Mouse (Mus musculus) CH12F3 (cell line): ENCODE results near the gene Tsc22d1.

ENCODE experiments used
- in situ Hi-C: fragments of 300-500 bp; cut with MboI; formaldehyde crosslinking; loops from 2 replicates; pipeline ENCODE4 v1.14.3; 2020; ENCODE audit warnings: low sequenced_read_pairs

Tsc22d1 gene

DNA sequence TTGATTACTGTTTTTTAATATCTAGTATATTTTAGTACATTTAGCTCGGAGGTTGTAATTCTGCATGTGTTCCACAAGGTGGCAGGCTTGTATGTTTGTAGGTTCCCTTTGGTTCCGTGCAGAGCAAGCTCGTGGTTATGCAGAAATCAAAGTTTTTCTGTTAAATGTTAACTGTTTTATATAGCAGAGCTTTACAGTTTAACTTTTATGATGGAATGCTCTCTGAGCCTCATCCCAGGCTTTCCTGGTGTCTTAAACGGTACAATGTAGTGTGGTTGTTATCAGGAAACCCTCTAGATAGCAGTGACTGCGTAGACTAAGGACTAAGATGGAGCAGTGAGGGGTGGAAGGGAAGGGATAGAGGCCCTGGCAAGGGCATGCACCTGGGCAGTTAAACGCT, 65.1 kb downstream of the Tsc22d1 start:
- in situ Hi-C loops, result loop anchor here (10.0 kb wide), 2 partner anchors 345 to 585 kb away; no protein-coding TSS in a partner anchor

DNA sequence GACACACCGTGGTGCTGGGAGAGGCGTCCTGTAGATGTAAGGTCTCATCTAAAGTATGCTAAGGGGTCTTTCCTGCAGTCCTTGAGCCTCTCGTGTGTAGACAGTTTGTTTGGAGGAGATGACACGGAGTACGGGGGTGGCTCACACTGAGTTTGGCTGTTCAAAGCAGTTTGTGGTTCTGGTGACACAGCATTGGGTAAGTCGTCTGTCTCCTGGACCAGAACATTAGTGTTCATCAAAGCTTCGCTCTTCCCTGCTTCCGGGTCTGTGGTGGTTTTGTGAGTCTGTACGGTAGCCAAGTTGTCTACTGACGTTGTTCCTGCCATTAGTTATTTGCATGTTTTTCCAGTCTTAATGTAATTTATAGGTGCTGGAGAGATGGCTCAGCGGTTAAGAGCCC, 65.7 kb downstream of the Tsc22d1 start:
- in situ Hi-C loops, result no loop called here

DNA sequence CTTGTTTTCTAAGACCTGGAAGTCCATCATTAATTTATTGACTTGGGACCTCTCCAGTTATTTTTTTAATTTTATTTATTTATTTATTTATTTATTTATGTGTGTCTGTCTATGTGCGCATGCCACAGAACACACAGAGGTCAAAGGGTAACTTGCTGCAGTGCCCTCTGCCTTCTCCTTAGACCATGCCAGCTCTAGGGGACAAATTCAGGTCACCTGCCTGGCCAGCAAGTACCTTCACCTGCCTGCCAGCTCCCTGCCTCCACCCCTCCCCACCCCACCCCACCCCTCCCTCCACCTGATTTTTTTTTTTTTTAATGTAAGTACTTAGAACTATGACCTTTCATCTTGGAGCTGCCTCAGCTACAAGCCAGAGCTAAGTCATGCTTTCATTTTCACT, 68.9 kb downstream of the Tsc22d1 start:
- in situ Hi-C loops, result no loop called here

DNA sequence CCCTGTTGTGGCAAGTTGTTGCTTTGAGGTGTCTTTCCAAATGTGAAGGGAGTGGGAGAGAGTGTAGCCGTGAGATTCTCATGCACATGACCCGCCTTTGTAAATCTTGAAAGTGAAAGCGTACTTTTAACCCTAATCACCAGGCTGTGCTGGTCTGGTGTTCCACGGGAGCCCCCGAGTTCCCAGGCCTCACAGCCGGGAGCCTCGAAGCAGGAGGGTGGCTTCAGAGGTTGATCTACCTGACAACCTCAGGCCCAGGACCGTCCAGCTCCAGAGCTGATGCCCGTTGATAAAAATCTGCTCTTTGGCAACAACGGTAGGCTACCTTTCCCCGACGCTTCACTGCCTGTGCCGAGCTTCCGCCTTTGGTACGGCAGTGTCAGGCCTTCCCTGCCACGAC, 72.8 kb downstream of the Tsc22d1 start:
- in situ Hi-C loops, result no loop called here

DNA sequence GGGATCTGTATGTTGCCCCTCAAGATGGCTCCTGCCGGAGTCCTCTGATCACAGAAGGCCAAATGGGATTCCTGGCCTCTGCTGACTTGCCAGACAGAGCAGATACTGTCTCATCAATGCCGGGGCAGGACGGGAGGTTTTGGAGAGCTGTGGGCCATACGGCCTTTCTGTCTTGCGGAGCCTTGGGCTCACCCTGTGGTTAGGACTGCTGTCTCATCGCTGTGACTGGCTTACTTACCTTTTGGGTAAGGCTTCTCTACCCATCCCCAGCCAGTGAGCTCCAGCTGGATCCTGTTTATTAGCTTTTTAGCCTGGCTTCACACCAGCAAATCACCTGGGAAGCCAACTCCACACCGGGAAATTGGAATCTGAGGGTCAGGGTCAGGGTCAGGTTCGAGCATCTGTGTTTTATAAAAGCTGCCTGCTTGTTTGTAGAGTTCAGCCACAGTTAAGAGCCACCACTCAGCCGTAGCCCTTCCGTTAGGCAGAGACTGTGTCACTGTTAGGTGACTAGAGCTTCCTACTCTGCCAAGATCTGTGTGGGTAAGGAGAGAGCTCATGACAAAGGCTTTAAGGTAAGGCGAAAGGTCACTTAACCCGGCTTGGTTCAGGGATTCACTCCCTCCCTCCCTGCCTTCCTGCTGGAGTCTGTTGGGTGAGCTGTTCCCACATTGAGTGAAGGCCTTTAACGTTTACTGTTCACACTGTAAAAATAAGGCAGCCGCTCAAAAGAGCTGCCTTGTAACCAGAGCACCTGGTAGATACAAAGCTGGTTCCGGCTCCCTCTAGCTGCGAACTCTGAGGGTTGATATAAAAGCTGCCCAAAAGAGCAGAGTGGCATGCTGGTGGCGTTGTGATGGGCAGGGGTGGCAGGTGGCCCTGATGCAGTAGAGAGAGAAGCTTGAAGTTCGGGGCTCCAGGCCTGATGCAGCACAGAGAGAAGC, 73.6 kb downstream of the Tsc22d1 start:
- in situ Hi-C loops, result no loop called here

DNA sequence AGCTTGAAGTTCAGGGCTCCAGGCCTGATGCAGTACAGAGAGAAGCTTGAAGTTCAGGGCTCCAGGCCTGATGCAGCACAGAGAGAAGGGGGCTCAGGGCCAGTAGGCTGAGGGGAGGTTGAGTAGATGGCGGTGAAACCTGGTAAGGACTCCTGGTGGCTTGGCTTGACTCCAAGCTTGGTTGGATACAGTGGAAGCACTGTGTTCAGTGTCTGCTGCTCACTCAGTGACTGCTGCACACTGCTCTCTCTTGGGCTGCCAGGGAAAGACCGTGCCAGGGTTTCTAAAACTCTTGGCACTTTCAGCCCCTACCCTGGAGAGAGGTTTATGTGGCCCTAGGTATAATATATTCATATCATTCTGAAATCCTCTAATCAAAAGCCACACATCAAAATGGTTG, 74.4 kb downstream of the Tsc22d1 start:
- in situ Hi-C loops, result no loop called here

DNA sequence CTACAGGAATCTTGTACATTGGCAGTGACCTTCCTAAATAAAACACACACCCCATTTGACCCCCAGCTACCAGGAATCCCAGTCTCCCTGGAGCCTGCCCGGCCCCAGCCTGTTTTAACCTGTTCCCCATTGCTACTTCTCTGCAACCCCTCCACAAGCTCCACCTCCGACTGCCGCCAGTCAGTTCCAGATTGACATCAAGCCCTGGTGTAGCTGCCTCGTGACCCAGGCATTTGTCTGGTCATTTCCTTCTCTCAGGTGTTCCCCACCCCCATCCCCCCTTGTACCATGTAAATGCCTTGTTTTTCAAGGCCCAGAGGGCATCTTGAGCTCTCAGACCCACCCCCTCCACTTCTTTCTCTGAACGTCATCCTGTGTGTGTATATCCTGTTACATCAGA, 80.3 kb downstream of the Tsc22d1 start:
- in situ Hi-C loops, result no loop called here

DNA sequence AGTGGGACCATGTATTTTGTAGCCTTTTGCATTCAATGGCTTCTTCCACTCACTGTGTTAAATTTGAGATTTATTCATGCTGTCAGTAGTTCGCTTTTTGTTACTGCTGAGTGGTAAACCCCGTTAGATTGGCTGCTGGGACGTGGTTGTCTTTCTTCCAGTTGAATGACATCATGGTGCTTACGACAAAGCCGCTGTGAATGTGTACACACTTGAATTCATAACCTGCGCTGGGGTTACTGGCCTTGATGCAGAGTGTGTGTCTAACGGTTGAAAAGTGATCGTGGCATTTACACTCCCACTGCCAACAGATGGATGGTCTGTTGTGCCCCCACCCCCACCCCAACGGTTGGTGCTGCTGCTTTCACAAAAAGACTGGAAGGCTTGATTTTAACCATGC, 82.4 kb downstream of the Tsc22d1 start:
- in situ Hi-C loops, result no loop called here

DNA sequence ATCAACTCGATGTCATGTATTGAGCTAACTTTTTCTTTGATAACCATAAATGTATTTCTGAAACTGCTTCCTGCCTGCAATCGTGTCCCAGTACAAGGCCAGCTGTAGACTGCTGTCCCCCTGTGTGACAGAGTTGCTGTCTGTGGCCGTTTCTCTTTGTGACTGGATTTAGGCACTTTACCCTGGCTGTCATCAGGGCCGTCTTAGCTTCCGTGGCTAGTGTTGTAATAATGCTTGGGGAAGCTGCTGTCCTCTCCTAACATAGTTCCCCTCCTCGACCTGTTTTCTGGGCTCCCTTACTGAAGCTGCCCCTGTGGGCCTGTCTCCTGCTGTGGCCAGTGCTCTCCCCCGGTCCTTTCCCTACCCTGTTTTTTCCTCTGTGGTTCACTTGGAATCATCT, 83.4 kb downstream of the Tsc22d1 start:
- in situ Hi-C loops, result no loop called here

DNA sequence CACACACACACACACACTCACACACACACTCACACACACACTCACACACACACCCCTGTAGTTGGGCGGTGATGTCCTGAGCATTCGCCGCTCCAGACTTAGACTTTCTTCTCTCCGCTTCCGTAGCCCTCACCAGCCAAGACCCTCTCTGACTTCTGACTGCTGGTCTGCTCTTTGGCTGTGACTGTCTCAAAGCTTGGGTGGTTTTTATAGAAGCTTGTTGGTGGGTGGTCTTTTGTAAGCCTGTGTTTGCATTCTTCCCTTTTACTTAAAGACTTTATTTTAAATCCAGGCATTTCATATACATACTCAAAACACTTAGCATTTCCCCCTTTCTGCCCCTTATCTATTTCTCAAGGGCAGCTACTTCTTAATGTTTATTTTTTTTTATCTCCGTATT, 84.7 kb downstream of the Tsc22d1 start:
- in situ Hi-C loops, result no loop called here

DNA sequence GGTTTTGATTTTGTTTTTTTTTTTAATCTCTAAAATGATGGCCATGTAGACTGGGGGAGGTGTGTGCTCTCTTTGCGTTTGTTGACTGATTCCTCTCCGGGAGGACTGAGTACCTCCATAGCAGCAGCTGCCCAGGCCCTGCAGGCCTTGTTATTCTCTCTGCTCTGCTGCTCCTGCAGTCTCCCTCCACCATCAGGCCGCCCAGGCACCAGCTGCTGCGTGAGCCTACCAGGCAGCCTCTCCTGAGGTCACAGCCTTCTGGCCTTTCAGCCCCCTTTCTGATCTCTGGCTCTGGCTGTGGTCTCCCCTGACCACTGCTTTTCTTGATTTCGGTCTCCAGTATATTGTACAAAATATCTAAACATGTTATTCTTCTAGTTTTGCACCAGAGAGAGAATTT, 85.3 kb downstream of the Tsc22d1 start:
- in situ Hi-C loops, result no loop called here

DNA sequence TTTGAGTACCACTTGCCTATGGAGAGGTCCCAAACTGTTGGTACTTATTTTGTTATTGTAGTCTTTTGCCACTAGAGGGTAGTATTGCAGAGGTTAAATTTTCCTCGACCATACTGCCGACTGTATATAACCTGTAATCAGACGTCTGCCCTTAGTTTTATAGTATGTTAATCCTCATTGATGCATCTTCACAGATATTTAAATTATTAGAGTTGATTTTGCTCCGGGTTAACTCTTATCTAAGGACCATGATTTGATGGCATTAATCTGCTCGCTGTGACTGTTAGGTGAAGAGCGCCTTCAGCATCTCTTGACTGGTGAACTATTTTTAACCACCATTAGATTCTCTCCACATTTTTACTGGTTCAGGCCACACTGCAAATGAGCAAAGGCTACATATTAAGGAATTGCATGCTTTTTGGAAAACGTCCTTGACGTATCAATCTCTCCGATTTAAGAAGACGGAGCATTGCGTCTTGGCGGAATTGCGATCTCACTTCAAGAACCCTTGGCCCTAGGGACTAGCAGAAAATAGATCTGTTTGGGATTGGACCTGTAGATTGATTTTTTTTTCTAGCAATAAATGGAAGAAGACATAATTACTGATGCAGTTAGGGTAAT, 88.6 kb downstream of the Tsc22d1 start:
- in situ Hi-C loops, result no loop called here

DNA sequence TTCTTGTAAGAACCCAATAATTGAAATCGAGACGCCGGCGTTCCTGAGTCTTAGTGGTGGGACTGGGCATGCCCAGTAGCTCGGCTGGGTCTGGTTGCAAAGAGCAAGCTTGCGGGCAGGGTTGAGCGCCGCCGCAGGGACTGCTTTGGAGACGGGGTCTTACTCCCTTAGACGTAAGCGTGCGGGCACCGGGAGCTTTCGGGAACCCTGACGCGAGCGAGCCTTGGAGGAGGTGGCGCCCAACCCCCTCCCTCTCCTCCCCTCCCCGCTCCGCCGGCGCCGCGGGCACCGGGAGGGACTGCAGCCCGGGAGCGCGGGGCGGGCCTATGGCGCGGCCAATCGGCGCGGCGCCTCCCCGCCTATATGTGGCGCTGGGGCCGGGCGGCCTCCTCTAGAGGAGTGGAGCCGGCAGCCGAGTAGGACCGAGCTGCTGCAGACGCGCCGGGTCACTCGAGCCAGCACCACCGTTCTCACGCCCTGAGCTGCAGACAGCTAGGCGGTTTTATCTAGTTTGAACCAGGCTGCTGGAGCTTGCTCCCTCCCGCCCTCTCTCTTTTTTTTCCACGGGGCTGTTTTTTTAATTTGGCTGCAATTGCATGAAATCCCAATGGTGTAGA, 89.5 kb downstream of the Tsc22d1 start:
- in situ Hi-C loops, result no loop called here

DNA sequence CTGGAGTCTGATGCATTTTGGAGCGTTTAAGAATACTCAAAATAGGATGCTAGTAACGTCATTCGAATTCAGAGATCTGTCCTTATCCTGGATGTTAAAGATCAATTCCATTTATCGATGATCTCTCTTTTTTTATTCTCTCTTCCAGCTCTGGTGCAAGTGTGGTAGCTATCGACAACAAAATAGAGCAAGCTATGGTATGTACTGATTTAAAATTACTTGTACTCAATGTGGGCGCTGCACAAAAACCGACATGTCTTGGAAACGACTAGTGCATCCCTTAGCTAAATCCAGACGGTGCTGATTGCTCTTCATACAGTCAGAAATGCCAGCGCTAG, 90.3 kb downstream of the Tsc22d1 start:
- in situ Hi-C loops, result loop anchor here (5.0 kb wide), 1 partner anchor 497 kb away; no protein-coding TSS in a partner anchor

DNA sequence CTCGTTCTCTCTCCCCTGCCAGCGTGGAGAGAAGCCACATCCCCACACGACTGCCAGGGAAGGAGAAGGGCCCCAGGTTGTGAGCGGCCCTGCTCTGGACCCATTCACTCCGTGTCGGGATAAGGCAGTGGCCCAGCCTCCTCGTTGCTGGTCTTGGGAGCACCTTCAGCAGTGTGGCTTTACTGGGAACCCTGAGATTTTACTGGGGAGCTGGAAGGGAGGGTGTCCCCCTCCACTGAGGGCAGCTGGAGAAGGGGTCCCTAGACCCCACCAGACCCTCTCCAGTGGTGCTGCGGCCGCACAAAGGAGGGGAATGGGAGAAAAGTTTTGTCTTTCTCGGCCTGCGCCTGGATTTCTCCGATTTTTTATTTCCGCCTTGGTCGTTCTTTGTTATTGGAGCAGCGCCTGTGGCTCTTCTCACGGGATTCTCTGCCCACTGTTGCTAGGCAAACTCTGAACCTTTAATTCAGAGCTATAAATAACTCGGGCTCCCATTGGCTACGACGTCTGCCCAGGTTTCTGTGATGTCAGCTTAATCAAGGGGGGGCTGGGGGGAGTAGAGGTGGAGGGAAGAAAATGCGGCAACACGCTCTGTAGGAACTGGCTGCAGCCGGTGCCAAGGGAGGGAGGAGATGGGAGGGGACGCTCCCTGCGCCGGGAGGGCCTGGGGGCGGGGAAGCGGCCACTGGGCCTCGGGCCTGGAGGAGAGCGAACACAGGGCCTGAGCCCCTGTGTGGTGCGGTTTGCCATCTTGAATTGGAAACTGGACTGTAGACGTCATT, 90.9 kb downstream of the Tsc22d1 start:
- in situ Hi-C loops, result loop anchor here (5.0 kb wide), 1 partner anchor 497 kb away; no protein-coding TSS in a partner anchor

DNA sequence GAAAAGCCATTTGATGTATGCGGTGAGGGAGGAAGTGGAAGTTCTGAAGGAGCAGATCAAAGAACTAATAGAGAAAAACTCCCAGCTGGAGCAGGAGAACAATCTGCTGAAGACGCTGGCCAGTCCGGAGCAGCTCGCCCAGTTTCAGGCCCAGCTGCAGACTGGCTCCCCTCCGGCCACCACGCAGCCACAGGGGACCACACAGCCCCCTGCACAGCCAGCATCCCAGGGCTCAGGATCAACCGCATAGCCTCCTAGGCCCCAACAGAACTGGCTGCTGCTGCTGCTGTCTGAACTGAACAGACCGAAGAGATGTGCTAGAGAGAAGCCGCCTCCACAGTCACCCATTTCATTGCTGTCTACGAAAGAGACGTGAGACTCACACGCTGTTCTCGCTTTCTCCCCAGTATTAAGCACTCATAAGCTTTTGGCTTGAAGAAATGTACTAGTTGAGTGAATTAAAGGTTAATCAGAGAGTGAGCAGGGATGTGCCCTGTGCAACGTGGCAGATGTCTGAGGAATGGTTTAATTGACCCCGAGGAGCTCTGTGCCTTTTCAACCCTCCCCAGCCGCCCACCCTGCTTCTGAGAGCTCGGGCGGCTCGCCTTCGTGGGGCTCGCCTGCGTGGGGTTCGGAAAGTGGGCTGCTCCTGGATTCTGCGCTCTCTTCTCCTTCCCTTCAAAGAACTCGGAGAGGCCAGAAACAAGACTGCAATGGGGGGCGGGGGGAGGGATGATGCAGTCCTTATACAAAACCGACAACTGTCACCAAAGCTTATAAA, 91.9 kb downstream of the Tsc22d1 start:
- in situ Hi-C loops, result loop anchor here (5.0 kb wide), 1 partner anchor 496 kb away; no protein-coding TSS in a partner anchor

DNA sequence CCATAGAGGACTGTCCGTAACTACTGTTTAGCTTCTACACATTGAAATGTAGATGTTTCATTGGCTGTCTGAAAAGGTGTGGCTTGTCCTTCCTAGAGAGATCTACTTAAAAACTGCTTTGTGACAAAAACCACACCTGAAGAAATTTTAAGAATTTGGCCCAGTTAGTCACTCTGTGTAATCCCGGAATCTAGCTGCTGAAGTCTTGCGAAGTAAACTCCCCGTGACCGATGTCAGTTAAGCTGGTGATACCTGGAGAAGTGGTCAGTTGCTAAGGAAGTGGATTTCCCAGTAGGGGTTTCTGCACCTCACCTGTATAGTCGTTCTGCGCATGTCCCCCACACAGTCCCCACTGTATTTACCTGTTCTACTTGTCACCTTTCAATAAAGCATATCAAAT, 92.6 kb downstream of the Tsc22d1 start:
- in situ Hi-C loops, result loop anchor here (5.0 kb wide), 1 partner anchor 495 kb away; no protein-coding TSS in a partner anchor

DNA sequence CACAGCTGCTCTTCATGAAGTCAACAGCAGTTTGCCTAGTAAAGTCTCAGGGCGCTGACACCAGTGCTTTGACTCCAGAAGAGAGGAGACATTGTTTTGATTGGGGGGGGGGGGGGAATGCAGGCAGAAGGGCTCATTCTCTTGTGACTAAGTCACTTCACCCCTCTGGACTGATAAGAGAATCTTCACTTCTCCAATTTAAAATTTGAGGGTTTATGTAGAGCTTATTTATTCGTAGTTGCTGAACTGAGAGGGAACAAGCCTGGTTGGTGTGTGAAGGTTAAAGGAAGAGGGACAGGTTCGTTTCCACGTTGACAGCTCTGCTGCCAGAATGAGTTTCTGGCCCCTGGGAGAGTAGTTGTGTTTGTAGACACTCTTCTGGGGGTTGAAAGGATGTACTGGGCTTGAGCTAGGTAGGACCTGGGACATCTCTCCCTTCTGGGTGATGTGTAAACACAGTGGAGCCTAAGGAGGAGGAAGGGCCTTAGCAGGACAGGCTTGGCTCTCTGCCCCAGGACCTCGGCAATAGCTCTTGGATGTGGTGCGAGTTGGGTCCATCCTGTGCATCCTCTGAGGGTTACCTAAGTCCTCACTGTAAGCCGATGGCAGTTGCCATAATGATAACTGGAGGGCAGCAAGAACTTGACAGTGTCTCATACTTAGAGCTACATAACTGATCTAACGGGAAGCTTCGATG, 93.2 kb downstream of the Tsc22d1 start:
- in situ Hi-C loops, result loop anchor here (5.0 kb wide), 1 partner anchor 494 kb away; no protein-coding TSS in a partner anchor

DNA sequence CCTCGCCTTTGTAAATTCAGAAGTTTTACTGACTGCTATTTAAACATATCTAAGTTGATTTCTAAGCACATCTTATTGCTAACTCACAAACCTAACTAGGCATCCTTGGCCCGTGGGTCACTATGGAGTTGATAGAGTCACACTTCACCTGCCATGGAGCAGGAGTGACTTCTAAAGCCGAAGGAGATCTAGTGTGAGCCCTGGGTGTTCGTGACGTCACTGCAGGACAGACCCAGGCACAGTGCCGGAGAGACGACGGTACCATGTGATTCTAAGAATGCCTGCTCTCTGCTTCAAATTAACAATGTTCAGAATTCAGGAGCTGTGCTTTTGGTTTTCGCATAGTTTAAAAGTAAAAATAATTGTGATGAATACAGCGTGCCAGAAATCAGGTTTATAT, 93.9 kb downstream of the Tsc22d1 start:
- in situ Hi-C loops, result loop anchor here (5.0 kb wide), 1 partner anchor 494 kb away; no protein-coding TSS in a partner anchor
